Mouse (Mus musculus): ENCODE measurements around the gene Smok2b. TPM values are rescaled to one million over a fixed set of nuclear protein-coding genes. Genes with fewer than 3 reads are reported as not detected.
"Not testable (repeated sequence)": the region's sequence is repeated elsewhere in the genome, so short reads cannot be mapped to it uniquely, and the experiment has no call there.

Smok2b gene
- not detected in 2 replicates for polyA plus RNA-seq (2012; rRNA removed)

- 71% methylated on average over 2 of the region's 2 CpGs for WGBS
- not testable (repeated sequence) for DNase-seq (ENCODE audit: low read depth, low spot score)
These were observed at the start of gene Smok2b for GRCm38 (mm10) chr17:13229957-13230356. TSS of gene Smok2b (plus strand) at chr17:13230257.

DNA sequence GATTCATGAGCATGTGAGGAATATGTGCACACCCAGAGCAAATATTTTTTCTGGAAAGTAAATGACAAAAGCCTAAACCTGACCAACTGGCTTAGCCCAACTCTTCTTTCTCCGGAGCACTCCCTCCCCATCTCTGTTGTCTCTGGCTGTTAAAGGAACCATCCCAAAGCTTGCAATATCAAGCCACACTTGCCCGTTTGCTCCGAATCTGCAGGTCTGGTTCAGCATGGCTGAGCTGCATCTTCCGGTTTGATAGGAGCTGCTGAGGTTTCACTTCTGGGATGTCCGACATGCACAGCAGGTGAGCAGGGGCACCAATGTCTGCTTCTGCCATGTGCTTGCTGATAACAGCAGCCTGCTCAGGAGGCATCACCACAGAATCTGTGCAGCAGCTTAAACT, 49.6 kb upstream of the Smok2b start:
- DNase-seq (ENCODE audit: low read depth, low spot score) = not testable (repeated sequence)
- 87% methylated on average over 5 of the region's 5 CpGs for WGBS

DNA sequence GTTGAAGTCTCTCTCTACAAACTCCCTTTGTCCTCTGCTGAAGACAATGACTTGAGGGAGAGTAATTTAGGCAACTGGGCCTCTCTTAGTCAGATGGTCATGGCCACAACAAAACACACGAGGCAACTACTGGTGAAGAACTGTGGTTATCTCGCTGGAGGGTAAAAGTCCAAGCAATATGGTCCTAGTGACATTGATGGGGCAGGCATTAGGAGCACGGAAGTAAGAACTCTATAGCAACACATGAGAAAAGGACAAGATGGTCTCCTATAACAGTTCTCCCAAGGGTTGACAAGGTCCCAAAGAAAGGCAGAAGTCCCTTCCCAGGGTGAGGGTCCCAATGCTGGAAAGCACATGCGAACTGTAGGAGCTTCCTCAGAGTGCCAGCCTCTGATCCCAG, 47.3 kb upstream of the Smok2b start:
- WGBS = 58% methylated on average over 3 of the region's 4 CpGs
- not testable (repeated sequence) for DNase-seq (ENCODE audit: low read depth, low spot score)

- not testable (repeated sequence) for DNase-seq (ENCODE audit: low read depth, low spot score)
- WGBS = 94% methylated on average over 5 of the region's 5 CpGs
These were observed 45.5 kb upstream of the Smok2b start for GRCm38 (mm10) chr17:13184514-13184913.

GRCm38 (mm10) chr17:13186541-13186940, 43.5 kb upstream of the Smok2b start:
- DNase-seq (ENCODE audit: low read depth, low spot score) = not testable (repeated sequence)
- WGBS = 82% methylated on average over 6 of the region's 6 CpGs

DNA sequence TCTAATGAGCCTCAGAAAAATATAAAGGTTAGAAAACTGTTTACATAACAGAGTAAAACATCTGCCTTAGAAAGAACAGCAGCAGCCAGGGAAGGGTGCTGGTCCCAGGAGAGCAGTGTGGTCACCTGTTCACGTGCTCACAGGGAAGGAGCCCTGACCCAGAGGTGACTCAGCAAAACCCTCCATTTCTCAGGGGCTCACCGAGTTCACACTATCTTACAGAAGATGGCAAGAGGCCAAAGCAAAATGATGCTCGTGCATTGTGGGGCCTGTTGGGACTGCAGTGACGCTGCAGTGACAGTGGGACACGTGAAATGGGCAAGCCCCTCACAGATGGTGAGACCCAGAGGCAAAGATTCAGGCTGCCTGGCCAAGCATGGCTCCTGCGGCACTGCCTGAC, 42.4 kb upstream of the Smok2b start:
- WGBS = 56% methylated on average over 6 of the region's 6 CpGs
- DNase-seq (ENCODE audit: low read depth, low spot score) = not testable (repeated sequence)

- WGBS = 88% methylated on average over 2 of the region's 2 CpGs
- not testable (repeated sequence) for DNase-seq (ENCODE audit: low read depth, low spot score)
These were observed 41.2 kb upstream of the Smok2b start for GRCm38 (mm10) chr17:13188846-13189245.

GRCm38 (mm10) chr17:13190836-13191583, 39.0 kb upstream of the Smok2b start:
- WGBS = 84% methylated on average over 10 of the region's 10 CpGs
- not testable (repeated sequence) for DNase-seq (ENCODE audit: low read depth, low spot score)

GRCm38 (mm10) chr17:13196486-13196885, 33.6 kb upstream of the Smok2b start:
- DNase-seq (ENCODE audit: low read depth, low spot score) = not testable (repeated sequence)
- WGBS = 58% methylated on average over 4 of the region's 4 CpGs

- 88% methylated on average over 2 of the region's 2 CpGs for WGBS
- not testable (repeated sequence) for DNase-seq (ENCODE audit: low read depth, low spot score)
These were observed 31.2 kb upstream of the Smok2b start for GRCm38 (mm10) chr17:13198812-13199211.

DNA sequence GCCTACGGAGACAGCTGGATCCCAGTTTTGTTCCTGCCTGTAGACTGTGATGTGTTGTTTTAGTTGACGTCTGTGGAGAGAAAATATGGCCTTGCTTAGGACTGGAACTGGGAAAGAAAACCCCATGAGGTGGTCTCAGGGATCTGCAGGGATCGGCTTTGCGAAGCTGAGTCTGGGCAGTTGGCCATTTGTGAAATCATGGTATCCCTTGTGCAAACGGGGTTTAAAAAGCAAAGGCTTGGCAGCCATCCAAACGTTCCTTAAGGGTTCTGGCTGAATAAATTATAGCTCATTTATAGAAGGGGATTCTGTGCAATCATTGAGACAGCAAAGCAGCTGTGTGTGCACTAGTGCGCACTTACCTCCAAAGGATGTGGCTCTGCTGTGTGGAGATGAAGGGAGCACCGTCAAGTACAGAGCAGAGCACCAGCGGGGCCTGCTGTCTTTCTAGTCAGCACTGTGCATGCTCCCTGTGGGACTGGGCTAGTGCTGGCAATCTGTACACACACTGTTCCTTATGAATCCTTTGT, 30.1 kb upstream of the Smok2b start:
- WGBS = 71% methylated on average over 8 of the region's 9 CpGs
- not testable (repeated sequence) for DNase-seq (ENCODE audit: low read depth, low spot score)

GRCm38 (mm10) chr17:13201551-13201950, 28.5 kb upstream of the Smok2b start:
- 87% methylated on average over 4 of the region's 4 CpGs for WGBS
- not testable (repeated sequence) for DNase-seq (ENCODE audit: low read depth, low spot score)

DNA sequence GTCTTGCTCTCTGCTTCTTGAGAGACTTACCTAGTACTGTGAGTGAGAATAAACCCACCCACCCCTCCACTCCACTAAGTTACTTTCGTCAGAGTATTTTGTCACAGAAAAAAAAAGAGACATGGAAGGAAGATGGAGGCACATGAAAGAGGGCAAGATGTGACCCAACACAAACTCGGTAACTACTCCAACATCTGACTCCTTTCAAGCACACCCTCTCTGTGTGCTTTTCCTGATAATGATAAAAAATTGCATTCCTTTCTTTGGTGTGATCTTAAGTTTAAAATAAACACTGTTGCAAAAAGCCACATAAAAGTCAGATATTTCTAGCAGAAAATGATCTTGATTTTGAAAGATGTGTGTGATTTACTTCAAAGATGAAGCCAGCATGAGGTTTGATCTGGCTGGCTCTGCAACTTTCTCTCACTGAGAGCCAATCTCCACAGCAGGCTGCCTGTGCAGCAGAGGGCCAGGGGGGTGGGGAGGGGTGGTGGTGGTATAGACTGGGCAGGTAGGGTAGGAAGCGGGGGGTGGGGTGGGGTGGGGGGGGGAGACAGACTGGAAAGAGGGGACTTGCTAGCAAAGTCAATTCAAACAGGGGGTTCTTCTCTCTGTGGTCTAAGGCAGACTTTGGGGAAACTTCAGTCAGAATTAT, 27.5 kb upstream of the Smok2b start:
- DNase-seq (ENCODE audit: low read depth, low spot score) = not testable (repeated sequence)
- WGBS = 84% methylated on average over 2 of the region's 3 CpGs

DNA sequence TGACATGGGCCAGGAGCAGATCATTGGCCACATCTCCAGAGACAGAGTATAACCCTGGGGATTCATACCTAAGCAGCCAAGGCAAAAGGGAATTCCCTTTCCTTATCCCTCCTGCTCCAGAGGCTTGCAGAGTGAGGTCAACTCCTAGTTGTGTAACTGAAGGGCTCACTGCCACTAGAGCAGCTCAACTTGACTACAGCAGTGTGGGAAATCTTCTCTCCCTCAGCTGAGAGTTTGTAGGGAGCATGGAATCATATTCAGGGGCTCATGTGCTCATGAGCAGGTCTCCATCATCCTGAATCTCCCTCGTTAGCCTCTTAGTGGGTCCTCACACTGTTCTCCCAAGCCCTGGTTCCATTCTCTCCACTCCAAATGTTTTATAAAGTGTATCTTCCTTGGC, 24.8 kb upstream of the Smok2b start:
- 82% methylated on average over 1 of the region's 1 CpGs for WGBS
- not testable (repeated sequence) for DNase-seq (ENCODE audit: low read depth, low spot score)

GRCm38 (mm10) chr17:13206491-13206890, 23.6 kb upstream of the Smok2b start:
- no peak for DNase-seq (ENCODE audit: low read depth, low spot score)
- WGBS = 81% methylated on average over 2 of the region's 2 CpGs

DNA sequence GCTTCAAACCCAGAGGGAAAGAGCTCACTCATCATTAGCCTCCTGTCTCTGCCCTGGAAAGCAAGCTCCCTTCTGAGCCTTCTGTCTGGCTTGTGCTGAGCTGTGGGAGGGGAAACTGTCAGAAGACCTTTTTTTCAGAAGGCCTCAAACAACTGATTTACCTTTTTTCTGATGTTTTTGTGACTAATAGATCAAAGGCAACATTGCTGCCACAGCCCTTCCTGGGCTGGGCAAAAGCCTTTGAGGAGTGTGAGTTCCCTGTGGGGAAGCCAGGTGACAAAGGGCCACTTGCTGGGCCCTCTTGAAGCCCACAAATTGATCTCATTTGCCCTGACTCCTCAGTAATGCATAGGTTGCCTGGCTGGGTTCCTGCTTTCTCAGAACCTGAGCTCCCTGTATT, 21.6 kb upstream of the Smok2b start:
- DNase-seq (ENCODE audit: low read depth, low spot score) = not testable (repeated sequence)

DNA sequence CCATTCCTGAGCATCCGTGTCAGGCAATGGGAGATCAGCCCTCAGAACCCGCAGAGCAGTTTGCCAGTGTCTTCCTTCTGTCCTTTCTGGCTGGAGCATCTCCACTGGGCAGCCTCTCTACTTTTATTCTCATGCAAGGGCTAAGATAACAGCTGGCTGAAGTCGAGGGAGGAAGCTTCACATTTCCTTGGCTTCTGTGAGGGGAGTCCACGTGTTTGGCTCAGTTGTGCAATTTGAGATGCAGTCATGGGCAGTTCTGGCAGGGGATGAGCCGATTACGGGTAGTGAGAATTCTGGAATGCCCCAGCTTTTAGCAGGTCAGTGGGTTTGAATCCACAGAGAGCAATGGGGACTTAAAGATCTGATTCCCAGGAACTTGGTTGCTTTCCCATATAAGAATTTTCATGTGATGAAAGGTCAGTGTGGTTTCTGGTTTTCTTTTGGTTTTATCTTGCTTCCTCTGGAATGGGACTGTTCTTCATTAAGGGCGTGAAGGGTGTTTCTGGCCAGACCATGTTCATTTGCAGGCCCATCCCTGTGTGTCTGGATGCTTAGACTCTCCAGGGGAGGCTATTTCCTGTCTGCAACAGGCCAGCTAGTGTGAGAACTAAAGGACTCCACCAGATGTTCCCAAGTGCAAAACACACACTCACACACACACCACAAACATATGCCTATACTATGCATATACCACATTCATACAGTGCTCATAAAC, 17.8 kb upstream of the Smok2b start:
- DNase-seq (ENCODE audit: low read depth, low spot score) = no peak
- WGBS = 64% methylated on average over 7 of the region's 7 CpGs

DNA sequence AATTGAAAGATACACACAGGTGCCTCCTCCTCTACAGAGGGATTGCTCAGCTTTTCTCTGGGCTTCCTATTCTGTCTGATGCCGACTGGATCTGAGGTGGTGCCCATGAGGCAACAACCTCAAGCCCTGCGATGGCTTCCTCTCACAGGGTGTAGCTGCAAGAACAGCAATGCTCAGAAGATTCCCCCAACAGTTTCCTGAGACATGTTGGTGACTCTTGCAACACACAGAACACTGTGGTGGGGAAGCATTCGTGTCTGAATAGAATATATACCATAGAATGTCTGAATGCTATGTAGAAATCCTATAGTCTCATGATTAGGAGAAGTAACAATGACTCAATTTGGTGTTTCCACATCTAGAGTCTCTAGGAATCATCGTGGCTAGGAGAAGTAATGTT, 15.9 kb upstream of the Smok2b start:
- 54% methylated on average over 4 of the region's 4 CpGs for WGBS
- DNase-seq (ENCODE audit: low read depth, low spot score) = no peak

GRCm38 (mm10) chr17:13215595-13215994, 14.5 kb upstream of the Smok2b start:
- DNase-seq (ENCODE audit: low read depth, low spot score) = no peak
- WGBS = 82% methylated on average over 2 of the region's 2 CpGs

DNA sequence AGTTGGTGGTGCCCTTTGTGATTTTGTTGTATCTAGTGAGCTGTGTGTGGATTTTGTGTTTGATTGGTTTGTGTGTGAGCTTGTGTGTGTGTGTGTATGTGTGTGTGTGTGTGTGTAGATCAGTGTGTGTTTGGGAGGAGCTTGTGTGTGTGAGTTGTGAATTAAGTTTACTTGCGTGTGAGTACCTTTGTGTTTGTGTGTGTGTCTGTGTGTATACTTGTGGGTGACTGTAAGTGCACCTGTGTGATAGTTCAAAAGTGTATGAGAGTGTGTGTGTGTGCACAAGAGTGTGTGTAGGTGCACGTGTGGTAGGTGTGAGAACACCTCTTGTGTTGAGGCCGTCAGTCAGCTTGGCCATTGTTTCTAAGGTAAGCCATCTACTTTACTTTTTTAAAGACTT, 9.2 kb upstream of the Smok2b start, which contains the start of gene Smok2a:
TSS of gene Smok2a (plus strand) at position 301 of the 400 bp plus-strand sequence.
- WGBS = 85% methylated on average over 3 of the region's 3 CpGs

More for the DNA sequence above, 9.2 kb upstream of the Smok2b start, which contains the start of gene Smok2a:
- DNase-seq (ENCODE audit: low read depth, low spot score) = no peak
